Mouse (Mus musculus): ENCODE measurements around the gene Sart3.

The Sart3 gene

GRCm38 (mm10) chr5:113772450-113772895 lies at the start of gene Sart3, which contains the start of gene Iscu:
Gene Sart3, minus strand, starts transcription at chr5:113772510.
Gene Iscu, plus strand, starts transcription at chr5:113772748.
- peak; percentile 98 for DNase-seq (ENCODE audit: low read depth, low spot score)

- DNase-seq (ENCODE audit: low read depth, low spot score): no peak
These were observed 46.3 kb upstream of the Sart3 start for GRCm38 (mm10) chr5:113818572-113818971.

- peak; percentile 79 for DNase-seq (ENCODE audit: low read depth, low spot score)
These were observed 43.4 kb upstream of the Sart3 start for GRCm38 (mm10) chr5:113815638-113816152.

DNA sequence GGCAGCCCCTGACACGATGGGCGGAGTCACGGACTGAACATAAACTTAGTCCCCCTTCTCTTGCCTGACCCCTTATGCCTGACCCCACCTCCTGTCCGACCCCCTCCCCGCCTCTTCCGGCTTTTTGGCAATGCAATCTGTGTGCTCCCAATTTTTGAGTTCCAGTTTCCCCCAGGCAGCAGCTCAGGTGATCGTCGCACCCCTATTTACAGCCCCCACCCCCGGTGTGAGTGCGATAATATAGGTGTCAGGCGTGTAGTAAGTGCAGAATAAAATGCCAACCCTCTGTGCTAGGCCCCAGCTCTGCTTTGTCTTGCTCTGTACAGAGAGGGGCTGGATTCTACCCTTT lies 42.7 kb upstream of the Sart3 start:
- no peak for DNase-seq (ENCODE audit: low read depth, low spot score)

DNA sequence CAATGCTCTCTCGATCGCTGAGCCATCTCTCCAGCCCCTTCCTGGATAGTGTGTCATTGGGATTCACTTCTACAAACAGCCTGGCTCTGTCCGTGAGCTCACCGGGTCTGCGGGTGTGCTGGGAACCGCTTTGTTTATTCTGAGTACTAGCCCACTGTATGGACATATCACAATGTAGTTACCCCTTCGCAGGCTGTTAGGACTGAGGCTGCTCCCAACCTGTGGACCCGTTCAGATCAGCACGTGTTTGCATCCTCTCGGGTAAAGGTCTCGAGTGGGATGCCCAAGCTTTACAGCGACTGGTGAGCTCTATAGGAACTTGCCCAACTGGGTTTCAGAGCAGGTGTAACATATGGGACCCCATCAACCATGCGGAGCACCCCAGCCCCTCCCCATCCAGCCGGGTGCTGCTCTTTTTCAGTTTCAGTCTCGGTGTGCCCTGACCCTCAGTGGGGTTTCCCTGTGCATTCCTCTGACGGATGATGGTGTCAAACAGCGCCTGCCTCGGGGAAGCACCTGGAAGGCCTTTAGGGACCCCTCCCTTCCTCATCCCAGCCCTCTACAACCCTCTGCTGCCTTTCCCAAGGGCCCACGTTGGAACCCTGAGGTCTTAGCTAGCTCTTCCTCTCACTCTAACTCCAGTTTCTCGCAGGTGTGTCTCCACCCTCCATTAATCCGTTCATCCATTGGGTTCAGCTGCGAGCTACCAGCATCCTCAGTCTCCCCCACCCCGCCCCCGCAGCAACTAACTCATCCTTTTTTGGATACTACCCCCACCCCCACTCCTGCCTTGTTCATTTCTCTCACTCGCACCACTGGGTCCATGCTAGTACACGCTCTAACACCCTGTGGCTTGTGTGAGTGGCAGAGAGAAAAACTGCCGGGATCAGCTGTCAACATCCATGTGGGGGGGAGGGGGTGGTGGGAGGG lies 42.1 kb upstream of the Sart3 start:
- peak; percentile 66 for DNase-seq (ENCODE audit: low read depth, low spot score)

DNA sequence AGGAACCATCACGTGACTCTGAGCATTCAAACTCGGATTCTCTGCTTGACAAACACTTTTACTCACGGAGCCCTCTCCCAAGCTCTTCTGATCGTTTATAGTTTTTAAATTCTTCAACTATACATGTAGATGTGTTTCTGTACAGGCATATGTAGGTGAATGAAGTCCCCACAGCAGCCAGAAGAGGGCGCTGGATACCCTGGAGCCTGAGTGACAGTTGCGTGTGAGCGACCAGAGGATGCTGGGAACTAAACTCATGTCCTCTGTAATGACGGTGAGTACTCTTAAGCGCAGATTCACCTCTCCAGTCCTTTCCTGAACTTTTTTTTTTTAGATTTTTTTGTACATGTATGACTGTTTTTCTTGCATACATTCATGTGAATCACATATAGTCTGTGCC lies 41.3 kb upstream of the Sart3 start:
- peak; percentile 60 for DNase-seq (ENCODE audit: low read depth, low spot score)

DNA sequence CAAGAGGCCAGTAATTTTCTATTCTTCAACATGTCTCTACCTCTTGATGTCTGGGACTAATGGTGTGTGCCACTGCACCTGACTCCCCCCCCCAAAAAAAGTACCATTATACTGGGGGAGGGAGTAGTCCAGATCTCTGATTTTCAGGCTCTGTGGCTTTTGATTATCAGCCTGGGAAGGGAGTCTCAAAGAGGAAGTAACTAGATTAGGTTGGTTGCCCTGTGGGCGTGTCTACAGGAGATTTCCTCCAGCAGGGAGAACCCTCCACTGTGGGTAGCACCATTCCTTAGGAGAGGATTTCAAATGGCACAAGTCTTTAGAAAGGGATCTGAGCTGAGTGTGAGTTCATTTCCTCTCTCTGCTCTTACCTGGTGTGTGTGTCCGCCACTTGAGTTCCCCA lies 40.3 kb upstream of the Sart3 start:
- DNase-seq (ENCODE audit: low read depth, low spot score): no peak

- DNase-seq (ENCODE audit: low read depth, low spot score): peak; percentile 24
These were observed 39.6 kb upstream of the Sart3 start for GRCm38 (mm10) chr5:113811824-113812420.

DNA sequence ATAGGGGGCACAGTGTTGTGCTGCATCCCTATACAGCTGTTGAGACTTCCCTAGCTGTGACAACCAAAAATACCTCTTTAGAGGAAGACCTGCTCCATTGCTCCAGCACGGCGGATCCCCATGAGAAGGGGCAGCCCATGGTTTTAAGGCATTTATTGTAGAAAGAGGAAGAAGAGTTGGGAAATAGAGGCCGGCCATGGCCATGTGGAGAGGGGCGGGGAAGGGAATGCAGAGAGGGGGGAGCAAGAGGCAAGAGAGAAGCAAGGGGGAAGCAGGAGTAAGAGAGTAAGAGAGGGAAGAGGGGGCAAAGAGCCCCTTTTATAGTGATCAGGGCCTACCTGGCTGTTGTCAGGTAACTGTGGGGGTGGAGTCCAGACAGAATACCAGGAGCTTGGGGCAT lies 37.8 kb upstream of the Sart3 start:
- DNase-seq (ENCODE audit: low read depth, low spot score): no peak

GRCm38 (mm10) chr5:113808177-113808576 lies 35.9 kb upstream of the Sart3 start:
- no peak for DNase-seq (ENCODE audit: low read depth, low spot score)

DNA sequence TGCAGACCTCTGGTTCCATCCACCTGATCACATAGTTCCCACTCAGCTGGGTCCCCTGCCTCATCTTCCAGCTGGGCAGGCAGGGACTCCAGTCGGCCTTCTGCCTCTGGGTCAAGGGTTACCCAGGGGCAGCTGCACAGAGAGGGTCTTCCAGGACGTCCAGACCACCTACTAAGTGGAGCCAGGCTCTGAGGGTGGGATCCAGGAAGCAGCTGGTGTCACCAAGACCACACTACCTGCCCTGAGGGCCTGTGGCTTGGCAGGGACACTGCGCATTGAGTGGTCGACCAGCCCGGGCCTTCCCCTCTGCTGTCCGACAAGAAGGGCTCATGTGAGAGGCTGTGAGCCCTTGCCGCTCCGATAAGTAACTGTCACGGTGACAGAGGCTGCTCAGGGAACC lies 35.4 kb upstream of the Sart3 start:
- no peak for DNase-seq (ENCODE audit: low read depth, low spot score)

GRCm38 (mm10) chr5:113806414-113806813 lies 34.1 kb upstream of the Sart3 start:
- no peak for DNase-seq (ENCODE audit: low read depth, low spot score)

DNA sequence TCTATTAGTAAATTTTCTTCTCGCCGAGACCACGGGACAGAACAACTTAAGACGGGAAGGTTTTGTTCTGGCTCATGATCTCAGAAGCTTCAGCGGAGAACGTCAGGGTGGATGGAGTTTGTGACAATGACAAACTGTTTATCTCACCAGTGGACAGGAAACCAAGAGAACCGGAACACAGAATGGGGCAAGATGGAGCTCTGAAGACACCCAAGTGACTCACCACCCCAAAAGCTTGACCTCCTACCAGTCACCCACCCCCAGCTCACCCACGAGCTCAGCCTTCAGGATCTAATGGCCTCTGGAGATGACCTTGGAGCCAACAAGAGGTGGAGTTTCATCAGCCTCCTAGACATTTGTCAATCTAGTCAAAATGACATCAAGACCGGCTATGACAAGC lies 33.0 kb upstream of the Sart3 start:
- no peak for DNase-seq (ENCODE audit: low read depth, low spot score)

DNA sequence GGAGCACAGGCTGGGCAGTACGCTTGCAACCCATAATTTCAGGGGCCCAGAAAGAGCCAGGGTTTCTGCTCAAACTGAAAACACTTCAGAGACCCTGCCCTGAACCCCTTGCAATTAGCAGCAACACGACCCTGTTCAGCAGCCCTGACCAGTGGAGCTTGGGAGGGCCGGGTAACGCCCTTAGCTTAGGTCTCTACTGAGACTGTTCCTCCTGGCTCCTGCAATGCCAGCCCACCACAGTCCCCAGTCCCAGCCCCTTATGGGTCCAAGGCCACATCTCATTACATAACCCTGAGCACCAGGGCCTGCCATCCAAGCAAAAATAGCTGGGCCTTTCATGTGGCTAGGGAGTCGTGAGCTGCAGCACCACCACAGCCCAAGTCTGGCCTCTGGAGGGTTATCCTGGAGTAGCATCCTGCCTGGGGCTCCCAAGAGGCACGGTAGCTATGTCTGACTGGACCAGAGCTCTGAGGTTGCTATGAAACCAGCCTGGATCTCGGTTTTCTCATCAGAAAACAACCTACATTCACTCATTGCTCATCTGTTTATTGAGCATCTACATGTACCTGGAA lies 32.2 kb upstream of the Sart3 start:
- no peak for DNase-seq (ENCODE audit: low read depth, low spot score)

DNA sequence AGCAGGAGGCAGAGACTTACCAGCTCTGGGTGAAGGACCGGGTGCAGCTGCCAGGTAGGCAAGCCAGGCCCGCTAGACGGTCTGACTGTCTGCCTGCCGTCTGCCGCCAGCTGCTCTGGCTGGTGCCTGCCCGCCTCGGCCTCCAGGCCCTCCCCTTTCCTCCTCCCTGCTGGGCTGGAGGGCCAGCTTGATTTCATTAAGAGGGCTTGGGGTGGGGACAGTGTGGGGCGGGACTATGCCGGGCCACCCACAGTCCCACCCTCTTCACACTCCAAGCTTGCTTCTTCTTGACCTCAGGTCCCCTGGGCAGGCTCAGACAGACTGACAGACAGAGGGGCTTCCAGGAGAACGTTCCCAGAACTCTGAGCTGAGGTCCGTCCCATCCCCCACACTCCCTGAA lies 28.0 kb upstream of the Sart3 start, which contains the start of gene Tmem119:
Tmem119 (minus strand) TSS at position 237 of the 400 bp plus-strand sequence.
- DNase-seq (ENCODE audit: low read depth, low spot score): no peak

DNA sequence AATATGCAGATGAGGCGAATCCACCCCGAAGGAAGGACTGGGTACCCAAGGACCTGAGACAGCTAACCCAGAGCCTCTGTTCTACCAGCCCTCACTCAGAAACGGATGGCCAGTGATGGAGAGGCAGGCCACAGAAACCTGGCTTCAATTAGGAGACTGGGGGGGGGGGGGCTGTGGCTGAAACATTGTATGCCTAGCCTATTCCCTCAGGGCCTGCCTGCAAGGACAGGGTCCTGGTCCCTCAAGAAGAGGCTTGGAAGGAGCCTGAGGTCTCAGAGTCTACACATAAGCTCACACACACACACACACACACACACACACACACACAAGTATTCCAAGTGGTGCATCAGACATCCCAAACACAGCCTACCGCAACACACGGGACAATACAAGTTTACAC lies 27.4 kb upstream of the Sart3 start:
- no peak for DNase-seq (ENCODE audit: low read depth, low spot score)

GRCm38 (mm10) chr5:113798525-113798924 lies 26.2 kb upstream of the Sart3 start:
- no peak for DNase-seq (ENCODE audit: low read depth, low spot score)

- no peak for DNase-seq (ENCODE audit: low read depth, low spot score)
These were observed 25.0 kb upstream of the Sart3 start for GRCm38 (mm10) chr5:113797149-113797882.

- no peak for DNase-seq (ENCODE audit: low read depth, low spot score)
These were observed 24.3 kb upstream of the Sart3 start for GRCm38 (mm10) chr5:113796401-113797148.

- no peak for DNase-seq (ENCODE audit: low read depth, low spot score)
These were observed 19.1 kb upstream of the Sart3 start for GRCm38 (mm10) chr5:113791197-113792095.
